Mouse (Mus musculus) kidney, adult 8-10 months (tissue): Measurements from ENCODE around the gene Nckap5.

ENCODE experiments used
- DNase-seq, 2 experiments: peaks; one replicate each; pipeline ENCODE4 v3.0.0; 2022

Nckap5 gene

DNA sequence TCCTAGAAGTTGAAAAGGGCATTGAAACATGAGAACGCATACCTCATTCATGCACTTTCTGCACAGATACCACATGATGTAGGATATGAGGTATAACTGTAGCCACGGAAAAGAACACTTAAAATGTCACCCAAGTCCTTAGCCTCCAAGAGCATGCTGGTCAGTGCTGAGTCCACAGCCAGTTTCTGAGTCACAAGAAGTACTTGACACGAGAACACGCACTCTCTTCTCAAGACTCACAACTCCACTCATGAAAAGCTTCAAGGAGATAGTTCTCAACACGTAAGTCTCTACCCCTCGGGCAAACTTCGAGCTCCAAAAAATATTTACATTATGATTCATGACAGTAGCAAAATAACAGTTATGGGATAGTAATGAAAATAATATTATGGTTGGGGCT, 137.0 kb downstream of the Nckap5 start:
- no peak for DNase-seq

DNA sequence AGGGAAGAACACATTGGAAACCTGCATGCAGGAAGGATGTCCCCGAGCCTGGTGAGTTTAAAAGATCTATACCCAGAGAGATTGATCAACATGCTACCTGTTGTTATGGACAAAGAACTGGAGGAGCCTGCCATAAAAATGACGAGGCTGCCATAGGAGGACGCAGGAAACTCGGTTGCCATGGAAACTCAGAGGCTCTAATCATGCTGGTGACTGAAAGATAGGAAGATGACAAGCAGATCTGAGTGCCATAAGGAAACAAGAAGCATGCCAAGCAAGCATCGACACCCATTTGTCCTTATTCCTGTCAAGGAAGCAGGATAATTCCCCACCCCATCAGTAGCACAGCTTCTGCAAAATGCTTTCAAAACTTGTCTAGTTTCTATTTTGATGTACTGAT, 142.0 kb downstream of the Nckap5 start:
- no peak for DNase-seq

DNA sequence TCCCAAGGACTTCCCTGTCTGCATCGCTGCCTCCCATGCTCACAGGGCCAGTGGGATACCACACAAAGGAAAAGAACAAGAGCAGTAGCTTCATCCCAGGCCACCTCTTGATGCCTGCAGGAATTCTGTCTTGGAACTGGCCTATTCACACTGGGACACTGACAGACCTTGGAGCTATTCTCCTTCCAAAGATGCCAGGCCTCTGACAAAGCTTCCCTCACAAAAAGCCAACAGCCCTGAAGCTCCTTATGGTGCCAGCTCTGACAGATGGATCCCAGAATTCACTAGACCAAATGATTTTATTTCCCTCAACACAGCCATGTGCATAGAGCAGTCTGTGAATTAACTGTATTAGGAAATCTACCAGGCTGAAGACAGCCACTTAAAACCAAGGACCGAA, 143.9 kb downstream of the Nckap5 start:
- no peak for DNase-seq

- peak; percentile 36 to 56 for DNase-seq
These were observed 146.8 kb downstream of the Nckap5 start for GRCm38 (mm10) chr1:126683621-126684445.

GRCm38 (mm10) chr1:126681773-126682172, 148.8 kb downstream of the Nckap5 start:
- DNase-seq: no peak

DNA sequence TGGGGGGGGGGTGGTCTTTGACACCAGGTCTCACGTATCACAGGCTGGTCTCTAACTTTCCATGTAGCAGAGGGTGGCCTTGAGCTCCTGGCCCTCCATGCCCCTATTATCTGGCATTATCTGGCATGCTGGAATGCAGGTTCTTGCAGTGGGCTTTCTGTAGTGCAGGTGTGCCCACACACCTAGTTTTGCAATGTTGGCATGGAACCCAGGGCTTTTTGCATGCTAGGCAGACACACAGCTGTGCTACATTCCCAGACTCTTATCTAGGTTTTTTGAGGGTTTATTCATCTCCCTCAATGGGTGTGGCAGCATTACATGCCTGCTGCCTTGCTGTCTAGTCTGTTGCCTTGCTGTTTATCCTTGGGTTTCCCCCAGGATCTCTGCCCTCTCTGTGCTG, 151.3 kb downstream of the Nckap5 start:
- DNase-seq: no peak

DNA sequence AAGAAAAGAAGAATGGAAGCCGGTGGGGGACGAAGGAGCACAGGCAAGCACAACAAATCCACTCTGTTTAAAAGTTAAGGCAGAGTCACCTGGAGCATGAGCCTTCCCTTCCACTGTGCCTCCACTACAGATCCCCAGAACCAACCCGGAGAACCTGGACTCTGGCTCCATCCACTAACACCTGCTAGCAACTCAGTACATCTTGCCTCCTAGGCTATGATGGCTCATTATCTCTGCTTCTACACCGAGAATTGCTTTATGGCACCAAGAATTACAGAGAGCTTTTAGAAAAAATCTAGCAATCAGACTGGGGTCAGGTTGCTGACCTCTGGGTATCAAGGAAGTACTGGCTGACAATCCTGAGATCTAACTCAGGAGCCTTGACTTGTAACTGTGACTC, 153.3 kb downstream of the Nckap5 start:
- no peak for DNase-seq

GRCm38 (mm10) chr1:126676769-126677168, 153.8 kb downstream of the Nckap5 start:
- no peak for DNase-seq

DNA sequence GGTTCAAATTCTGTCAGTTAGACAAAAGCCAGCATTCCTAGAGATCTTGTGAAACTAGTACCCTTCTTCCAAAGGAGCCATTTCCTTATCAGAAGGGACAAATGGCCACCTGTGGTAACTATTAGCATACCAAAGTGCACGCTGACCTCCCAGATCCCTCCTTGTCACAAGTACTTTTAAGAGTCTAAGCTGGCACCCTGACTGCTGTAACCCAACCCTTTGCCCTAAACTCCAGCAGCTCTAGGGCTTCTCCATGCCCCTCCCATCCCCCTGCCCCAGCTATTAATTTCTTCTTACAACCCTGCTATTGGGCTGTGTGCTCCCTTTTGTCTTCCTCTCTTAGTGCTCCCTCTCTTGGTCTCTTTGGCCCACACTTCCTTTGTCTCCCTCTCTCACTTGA, 155.5 kb downstream of the Nckap5 start:
- no peak for DNase-seq

DNA sequence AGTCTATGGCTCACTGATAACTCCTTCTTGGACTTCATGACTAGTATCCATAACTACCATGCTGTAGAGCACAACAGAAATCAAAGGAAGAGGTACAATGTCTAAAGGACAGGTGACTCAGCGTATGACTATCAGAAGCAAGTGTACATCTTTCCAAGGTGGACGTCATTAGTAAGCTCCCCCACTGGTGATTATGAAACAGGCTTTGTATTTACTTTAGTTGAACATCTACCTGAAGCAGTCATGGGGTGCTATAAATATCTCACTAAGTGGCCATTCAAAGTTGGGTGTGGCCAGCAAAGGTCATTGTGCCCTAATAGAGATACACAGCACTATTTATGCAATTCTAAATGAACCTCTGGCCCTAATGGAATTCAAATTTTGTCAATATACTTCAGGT, 157.4 kb downstream of the Nckap5 start:
- DNase-seq: peak in 1 of 2 experiments; percentile 7

DNA sequence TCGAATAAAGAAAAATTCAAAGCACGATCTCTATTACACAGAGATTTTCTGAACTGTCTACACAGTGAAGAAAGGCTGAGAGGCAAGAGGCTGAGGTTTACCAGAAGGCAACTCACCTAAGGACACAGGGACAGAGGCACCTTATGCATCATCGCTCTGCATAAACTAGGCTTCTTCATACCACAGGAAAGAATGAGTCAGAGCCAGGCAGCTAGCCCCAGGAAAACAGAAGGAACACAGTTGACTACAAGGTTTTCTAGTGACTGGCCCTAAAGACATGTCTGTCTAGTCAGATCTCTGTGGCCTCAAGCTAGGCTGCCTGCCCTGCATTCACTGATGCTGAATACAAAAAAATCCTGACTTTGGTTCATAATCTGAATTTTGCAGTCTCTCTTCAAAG, 160.1 kb downstream of the Nckap5 start:
- no peak for DNase-seq

- peak in 1 of 2 experiments; percentile 4 for DNase-seq
These were observed 170.2 kb downstream of the Nckap5 start for GRCm38 (mm10) chr1:126660098-126660999.

DNA sequence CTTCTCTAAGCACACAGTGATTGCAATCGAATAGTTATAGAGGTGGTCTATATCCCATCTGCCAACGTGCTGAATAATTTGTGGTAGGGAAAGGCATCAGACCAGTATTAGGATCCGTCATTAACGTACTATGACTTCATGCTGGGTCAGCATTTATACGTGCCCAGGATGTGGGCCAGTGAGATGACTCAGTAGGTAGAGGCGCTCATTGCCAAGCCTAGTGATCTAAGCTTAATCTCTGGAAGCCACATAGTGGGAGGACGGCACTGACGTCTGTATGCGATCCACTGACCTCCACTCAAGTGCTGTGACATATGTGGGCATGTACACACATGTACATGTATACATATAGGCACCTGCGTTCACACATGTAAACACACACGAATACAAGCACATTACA, 171.9 kb downstream of the Nckap5 start:
- DNase-seq: no peak

DNA sequence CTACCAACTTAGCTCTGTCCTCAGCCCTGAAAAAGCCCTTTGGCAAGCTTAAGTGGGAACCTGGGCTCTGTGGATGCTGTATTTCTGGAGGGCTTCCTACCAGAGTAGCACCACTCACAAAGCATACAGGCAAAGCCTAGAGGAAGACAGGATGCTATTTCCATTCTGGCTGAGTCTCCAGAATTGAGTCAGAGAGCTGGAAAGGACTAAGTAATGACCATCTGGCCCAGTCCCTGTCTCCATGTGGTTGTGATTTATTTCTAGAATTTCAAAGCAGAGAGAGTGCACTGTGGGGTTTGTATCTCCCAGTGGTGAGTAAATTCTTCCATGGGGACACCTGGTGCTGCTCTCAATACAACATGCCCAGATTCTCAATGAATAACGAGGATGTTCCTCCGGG, 174.4 kb downstream of the Nckap5 start:
- no peak for DNase-seq

- DNase-seq: no peak
These were observed 178.5 kb downstream of the Nckap5 start for GRCm38 (mm10) chr1:126652085-126652484.

DNA sequence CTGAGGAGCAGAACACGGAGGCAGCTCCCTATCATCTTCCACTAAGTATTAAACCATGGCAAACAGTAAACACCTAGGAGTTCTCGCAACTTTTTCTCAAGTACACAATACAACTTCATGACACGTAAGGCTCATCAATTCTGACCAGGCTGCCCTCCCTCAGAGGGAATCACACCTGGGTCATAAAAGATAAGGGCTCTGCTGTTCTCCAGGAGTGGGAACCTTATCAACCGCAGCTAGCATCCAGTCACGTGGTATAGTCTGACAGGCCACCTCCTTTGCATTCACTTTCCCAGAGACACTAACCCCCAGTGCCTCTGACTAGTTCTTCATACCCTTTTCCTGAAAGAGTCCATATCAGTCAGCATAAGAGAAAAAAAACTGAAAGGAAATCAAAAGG, 179.8 kb downstream of the Nckap5 start:
- DNase-seq: no peak

GRCm38 (mm10) chr1:126642751-126643150, 187.8 kb downstream of the Nckap5 start:
- DNase-seq: no peak

DNA sequence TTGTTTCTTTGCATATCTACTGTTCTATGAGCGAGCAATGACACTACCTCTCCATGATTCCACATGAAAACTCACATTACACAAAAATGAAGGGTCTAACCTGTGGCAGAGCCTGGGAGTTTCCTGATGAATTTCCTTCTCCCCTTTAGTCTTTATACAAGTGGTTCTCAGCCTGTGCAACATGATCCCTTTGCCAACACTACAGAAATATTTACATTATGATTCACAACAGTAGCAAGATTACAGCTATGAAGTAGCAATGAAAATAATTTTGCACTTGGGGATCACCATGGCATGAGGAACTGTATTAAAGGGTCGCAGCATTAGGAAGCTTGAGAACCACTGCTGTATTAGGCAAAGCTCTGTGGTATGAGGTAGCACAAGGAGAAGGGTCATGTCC, 191.1 kb downstream of the Nckap5 start:
- DNase-seq: no peak

GRCm38 (mm10) chr1:126637515-126637914, 193.1 kb downstream of the Nckap5 start:
- DNase-seq: no peak

GRCm38 (mm10) chr1:126626206-126626605, 204.4 kb downstream of the Nckap5 start:
- DNase-seq: no peak

DNA sequence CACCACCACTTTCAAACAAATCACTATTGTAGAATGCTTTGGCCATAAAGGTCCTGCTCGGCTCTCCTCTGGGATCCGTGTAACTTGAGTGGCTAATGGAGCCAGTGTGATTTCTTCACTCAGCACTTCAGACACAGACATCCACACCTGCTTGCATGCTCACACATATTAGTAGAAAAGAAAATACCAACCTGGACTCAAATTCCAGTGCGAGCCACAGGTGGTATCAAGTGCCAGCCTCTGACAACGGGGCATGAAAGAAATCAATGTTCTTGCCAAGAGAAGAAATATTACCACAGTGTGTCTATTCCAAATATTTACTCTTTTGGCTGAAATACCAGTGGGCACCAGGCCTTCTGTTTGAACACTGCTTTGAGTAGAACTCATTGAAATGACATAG, 208.6 kb downstream of the Nckap5 start:
- no peak for DNase-seq

GRCm38 (mm10) chr1:126617464-126618041, 213.0 kb downstream of the Nckap5 start:
- no peak for DNase-seq

- DNase-seq: no peak
These were observed 213.6 kb downstream of the Nckap5 start for GRCm38 (mm10) chr1:126616964-126617363.

DNA sequence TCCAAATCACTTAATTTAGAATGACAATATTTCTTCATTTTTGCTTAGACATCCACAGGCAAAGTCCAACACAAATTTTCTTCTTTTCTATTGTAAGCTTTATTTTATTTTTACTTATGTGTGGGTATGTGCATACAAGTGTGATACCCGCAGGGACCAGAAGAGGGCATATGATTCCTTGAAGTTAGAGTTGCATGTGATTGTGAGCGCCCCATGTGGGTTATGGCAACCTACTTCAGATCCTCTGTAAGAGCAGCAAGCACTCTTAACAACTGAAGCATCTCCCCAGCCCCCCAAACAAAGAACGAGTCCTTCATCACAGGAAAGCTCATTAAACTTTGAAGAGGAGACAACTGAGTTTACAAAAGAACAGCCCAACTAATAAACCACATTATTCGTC, 217.7 kb downstream of the Nckap5 start:
- DNase-seq: no peak
